Mouse (Mus musculus) forebrain, embryonic 10.5 days (tissue): ENCODE measurements around the gene Gm11146. TPM values are rescaled to one million over a fixed set of nuclear protein-coding genes. Genes with fewer than 3 reads are reported as not detected.

Experiments
- DNase-seq: peaks from one replicate; pipeline ENCODE4 v3.0.0-alpha.2; 2017; ENCODE audit warnings: low spot score; ENCODE audit errors: extremely low spot score
- H3K27ac ChIP-seq: fragments of 300-500 bp; sonication (generic); 2 replicates; pipeline ENCODE4 v1.5.1; 2016; ENCODE audit warnings: mild to moderate bottlenecking
- H3K27me3 ChIP-seq: fragments of 300-500 bp; sonication (generic); 2 replicates; pipeline ENCODE4 v1.6.1; 2016; ENCODE audit warnings: mild to moderate bottlenecking; ENCODE audit not compliant: poor library complexity, severe bottlenecking
- H3K36me3 ChIP-seq: fragments of 300-500 bp; sonication (generic); replicated peaks from 2 replicates; pipeline ENCODE4 v1.6.1; 2016; ENCODE audit warnings: mild to moderate bottlenecking, moderate library complexity
- H3K4me1 ChIP-seq: fragments of 300-500 bp; sonication (generic); 2 replicates; pipeline ENCODE4 v1.6.1; 2016
- H3K4me3 ChIP-seq: fragments of 300-500 bp; sonication (generic); 2 replicates; pipeline ENCODE4 v1.5.1; 2016; ENCODE audit warnings: mild to moderate bottlenecking, moderate library complexity
- H3K9me3 ChIP-seq: fragments of 300-500 bp; sonication (generic); 2 replicates; pipeline ENCODE4 v1.6.1; 2016; ENCODE audit warnings: mild to moderate bottlenecking, moderate library complexity
- WGBS: fragments of 180-500 bp; shearing (Covaris S2); methylation state at CpG from one replicate; pipeline ENCODE4 v1.1.7; 2016; 5-methylcytosine and 5-hydroxymethylcytosine counted together
- polyA plus RNA-seq: library from polyadenylated mRNA; unstranded; fragments of >200 nt; fragmentation: Nextera tagmentation; extraction: Ambion mirVana; gene quantifications from 2 replicates; pipeline ENCODE4 v1.2.1, GENCODE M21; 2016

The Gm11146 gene
- polyA plus RNA-seq, result not detected in 2 replicates

DNA sequence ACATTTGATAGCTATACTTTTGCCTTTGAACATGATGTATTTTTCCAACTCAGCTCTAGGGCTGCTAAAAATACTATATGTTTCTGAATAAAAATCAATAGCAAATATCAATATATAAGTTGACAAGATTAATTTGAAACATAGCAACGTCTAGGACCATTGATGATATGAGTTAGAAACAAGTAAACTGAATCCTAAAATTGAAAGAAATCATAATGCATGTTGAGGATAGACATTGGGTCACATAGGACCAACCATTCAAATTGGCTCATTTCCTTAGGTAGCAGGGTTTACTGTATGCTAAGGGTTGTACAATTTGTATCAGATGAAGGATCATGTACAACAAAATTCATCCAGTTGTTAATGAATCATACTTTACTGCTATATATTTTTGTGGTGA lies at the start of gene Gm11146:
Gene Gm11146 (minus strand): TSS at position 101 of the 400 bp plus-strand sequence.
- WGBS, result 70% methylated on average over 1 of the region's 1 CpGs
- DNase-seq, result no peak
- Histone ChIP-seq H3K27ac (no peak within 1 kb of the TSS), H3K4me3 (no peak within 1 kb of the TSS), H3K9me3 (no peaks in the 10 kb centered on the region), H3K36me3 (no peaks in the 10 kb centered on the region; the same call in 1 of the 2 replicates), H3K27me3 (no peaks in the 10 kb centered on the region), H3K4me1 (no peaks in the 10 kb centered on the region)

DNA sequence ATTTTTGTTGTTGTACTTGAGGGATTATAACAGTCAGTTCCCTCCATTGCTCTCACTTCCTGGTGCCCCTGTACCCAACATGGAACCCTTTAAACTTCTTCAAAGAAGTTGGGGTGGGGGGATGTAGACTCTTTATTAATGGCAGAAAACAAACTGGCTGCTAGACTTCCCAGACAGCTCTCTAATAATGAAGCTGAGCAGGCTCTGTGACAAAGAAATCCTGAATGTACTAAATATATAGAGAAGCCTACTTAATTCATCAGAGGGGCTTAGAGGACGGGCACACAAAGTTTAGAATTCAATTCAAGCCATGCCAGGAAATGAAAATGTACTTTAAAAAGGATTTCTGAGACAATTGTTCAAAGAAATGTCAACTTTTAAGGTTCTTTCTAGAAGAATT lies 48.7 kb upstream of the Gm11146 start:
- Histone ChIP-seq H3K36me3 (no peaks in the 10 kb centered on the region), H3K4me3 (no peak overlapping the region), H3K4me1 (peaks cover 17% of the 10 kb centered on the region), H3K9me3 (no peaks in the 10 kb centered on the region), H3K27ac (no peak overlapping the region), H3K27me3 (no peaks in the 10 kb centered on the region)
- WGBS, result 49% methylated on average over 1 of the region's 1 CpGs
- DNase-seq, result no peak

DNA sequence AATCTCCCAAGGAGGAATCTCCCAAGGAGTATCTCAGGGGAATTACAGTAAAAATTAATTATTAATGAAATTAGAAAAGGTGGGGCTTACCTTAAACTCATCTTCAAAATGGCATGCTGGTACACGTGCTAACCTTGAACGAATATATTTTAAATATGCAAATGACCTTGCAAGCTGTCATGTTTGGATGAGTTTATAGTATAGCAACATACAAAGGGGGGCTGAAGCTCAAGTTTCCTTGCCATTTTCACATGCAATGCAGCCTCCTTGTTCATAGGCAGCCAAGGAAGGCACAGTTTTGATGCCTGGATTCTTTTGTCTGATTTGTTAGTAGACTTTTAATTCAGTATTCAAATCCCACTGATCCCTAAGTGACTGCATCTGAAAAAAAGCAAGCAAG lies 47.1 kb upstream of the Gm11146 start:
- Histone ChIP-seq H3K4me1 (peaks cover 30% of the 10 kb centered on the region), H3K36me3 (no peaks in the 10 kb centered on the region), H3K27me3 (no peaks in the 10 kb centered on the region), H3K27ac (no peak overlapping the region), H3K4me3 (no peak overlapping the region), H3K9me3 (no peaks in the 10 kb centered on the region)
- 87% methylated on average over 2 of the region's 2 CpGs for WGBS
- DNase-seq, result no peak

DNA sequence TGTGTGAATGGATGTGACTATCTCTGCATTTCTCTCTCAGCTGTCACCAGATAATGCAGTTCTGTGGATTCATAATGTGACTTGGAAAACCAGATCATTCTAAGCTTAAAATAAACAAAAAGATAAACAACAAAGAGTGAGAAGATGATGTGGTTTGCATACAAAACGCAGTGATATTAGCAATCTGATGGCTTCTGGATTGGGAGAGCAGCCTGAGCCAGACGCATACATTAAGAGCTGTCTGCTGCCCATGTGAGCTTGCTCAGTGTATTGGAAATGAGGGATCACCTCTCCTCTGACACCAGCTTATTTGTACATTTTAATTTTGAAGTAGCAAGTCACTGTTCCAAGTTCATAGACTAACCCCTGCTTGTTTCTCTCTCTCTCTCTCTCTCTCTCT lies 46.3 kb upstream of the Gm11146 start:
- no peaks in the 10 kb centered on the region for H3K9me3 ChIP-seq
- no peaks in the 10 kb centered on the region for H3K27me3 ChIP-seq
- 70% methylated on average over 2 of the region's 2 CpGs for WGBS
- no peak for DNase-seq
- H3K27ac ChIP-seq, result no peak overlapping the region
- H3K4me1 ChIP-seq, result peaks cover 35% of the 10 kb centered on the region
- H3K36me3 ChIP-seq, result no peaks in the 10 kb centered on the region
- H3K4me3 ChIP-seq, result no peak overlapping the region

DNA sequence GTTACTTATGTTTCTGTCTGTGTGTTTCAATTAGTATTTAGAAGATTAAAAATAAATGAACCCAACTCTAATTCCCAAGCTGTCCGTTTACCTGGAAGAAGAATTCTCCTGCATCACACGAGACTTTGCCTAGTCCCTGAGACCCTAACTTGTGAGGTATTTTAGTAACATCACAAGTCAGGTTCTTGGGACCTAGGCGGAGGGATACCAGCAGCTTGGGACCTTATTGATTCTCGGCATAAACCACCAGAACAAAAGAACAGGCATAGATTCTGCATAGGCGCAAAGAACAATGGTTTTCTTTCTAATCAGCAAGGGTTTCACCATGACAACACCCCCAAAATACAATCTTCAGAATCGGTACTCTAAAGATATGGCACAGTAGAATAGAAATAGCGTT lies 44.3 kb upstream of the Gm11146 start:
- H3K4me1 ChIP-seq, result peaks cover 38% of the 10 kb centered on the region
- no peaks in the 10 kb centered on the region for H3K27me3 ChIP-seq
- no peak overlapping the region for H3K4me3 ChIP-seq
- DNase-seq, result no peak
- WGBS, result 73% methylated on average over 7 of the region's 7 CpGs
- no peak overlapping the region for H3K27ac ChIP-seq
- H3K9me3 ChIP-seq, result no peaks in the 10 kb centered on the region
- no peaks in the 10 kb centered on the region for H3K36me3 ChIP-seq

DNA sequence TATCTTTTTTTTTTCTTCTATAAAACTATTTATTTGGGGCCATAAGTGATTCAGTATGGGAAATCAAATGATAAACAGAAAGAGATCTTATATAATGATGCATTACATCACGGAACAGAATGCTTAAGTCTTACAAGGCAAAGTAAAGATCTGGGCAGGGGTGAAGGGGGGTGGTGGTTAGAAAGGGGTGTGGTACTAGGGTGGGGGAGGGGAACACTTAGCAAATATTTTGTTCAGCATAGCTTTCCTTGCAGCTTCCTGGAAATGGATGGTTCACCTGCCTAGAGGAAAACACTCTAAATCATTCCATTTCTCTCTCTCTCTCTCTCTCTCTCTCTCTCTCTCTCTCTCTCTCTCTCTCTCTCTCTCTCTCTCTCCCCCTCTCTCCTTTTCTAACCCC lies 43.1 kb upstream of the Gm11146 start:
- DNase-seq, result no peak
- no peaks in the 10 kb centered on the region for H3K9me3 ChIP-seq
- H3K27me3 ChIP-seq, result no peaks in the 10 kb centered on the region
- 57% methylated on average over 1 of the region's 1 CpGs for WGBS
- H3K27ac ChIP-seq, result no peak overlapping the region
- H3K4me1 ChIP-seq, result peaks cover 30% of the 10 kb centered on the region
- H3K36me3 ChIP-seq, result no peaks in the 10 kb centered on the region
- peak overlapping the region; percentile 59; the same call in 1 of the 2 replicates for H3K4me3 ChIP-seq

DNA sequence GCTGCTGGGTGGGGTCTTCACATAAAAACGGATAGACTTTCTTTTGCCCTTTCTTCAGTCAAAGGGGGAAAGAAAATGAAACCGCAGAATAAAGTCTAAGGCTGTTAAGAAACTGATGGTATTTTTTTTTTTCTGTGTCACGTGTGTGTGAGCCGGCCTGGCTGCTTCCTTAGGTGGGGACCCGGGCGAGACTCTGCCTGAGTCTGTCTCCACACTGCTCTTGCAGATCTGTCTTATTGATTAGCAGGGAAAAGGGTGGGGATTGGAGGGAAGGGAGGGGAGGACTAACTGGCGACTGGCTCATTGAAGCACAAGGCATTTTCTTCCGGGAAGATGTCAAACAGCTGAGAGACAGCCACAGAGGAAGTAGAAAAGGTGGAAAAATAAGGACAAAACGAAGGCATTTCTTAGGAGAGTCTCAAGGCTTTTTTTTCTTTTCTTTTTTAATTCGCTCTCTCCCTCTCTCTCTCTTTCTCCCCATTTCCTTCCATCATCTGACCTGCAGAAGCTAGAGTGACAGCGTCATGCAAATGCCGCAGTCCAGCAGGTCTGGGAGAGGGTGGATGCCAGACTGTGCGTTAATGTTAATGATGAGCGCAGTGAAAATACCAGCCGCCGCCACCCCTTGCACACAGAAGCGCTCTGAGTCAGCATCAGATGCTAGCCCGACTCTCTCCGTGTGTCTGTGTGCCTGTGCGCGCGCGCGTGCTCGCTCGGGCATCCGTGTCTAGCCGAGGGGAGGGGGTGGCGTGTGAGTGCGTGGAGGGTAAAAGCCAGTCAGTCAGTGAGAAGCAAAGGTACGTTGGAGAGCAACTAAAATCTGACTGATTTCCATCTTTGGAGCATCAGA lies 42.2 kb upstream of the Gm11146 start:
- 5% methylated on average over 31 of the region's 31 CpGs for WGBS
- peak overlapping the region; percentile 76 for H3K27ac ChIP-seq
- H3K27me3 ChIP-seq, result no peaks in the 10 kb centered on the region
- H3K36me3 ChIP-seq, result no peaks in the 10 kb centered on the region
- peaks cover 30% of the 10 kb centered on the region for H3K4me1 ChIP-seq
- DNase-seq, result peak; percentile 46
- peak overlapping the region; percentile 59 for H3K4me3 ChIP-seq
- no peaks in the 10 kb centered on the region for H3K9me3 ChIP-seq

DNA sequence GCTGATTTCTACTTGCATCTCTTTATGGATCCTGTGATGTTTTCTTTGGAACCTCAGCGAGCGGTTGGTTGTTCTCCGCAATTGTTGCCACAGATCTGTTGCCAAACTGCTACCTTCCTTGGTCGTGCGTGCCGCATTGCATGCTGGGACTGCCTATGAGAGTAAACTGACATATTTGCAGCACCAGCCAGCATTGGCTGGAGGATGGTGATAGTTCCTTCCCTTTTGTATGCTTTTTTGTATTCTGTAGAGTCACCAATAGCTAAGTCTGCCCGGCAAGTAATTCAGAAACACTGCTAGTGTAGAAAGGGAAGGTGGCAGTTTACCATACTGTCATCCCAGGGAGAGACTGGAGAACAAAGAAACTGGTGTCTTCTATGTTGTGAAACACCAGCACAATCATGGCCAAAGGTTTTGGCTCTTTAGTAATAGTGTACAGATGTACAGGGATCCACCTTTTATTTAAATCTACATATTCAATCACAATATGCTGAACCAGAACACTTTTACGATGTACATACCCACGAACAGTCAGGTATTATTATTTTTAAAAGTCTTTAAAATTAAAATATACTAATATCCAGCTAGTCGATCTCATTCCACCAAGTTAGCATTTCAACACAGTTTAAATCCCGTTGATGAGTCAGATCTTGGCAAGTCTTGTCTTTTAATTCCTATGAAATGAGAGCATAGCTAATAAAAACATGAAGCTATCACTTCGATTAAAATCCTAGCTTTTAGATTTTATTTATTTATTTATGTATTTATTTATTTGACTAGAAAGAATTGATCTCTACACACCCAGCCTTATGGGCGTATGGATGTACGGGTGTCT lies 41.4 kb upstream of the Gm11146 start:
- no peaks in the 10 kb centered on the region for H3K9me3 ChIP-seq
- 90% methylated on average over 14 of the region's 14 CpGs for WGBS
- H3K27ac ChIP-seq, result no peak overlapping the region
- H3K4me1 ChIP-seq, result peaks cover 29% of the 10 kb centered on the region
- peak overlapping the region; percentile 59; the same call in 1 of the 2 replicates for H3K4me3 ChIP-seq
- no peaks in the 10 kb centered on the region for H3K36me3 ChIP-seq
- H3K27me3 ChIP-seq, result no peaks in the 10 kb centered on the region
- DNase-seq, result no peak

DNA sequence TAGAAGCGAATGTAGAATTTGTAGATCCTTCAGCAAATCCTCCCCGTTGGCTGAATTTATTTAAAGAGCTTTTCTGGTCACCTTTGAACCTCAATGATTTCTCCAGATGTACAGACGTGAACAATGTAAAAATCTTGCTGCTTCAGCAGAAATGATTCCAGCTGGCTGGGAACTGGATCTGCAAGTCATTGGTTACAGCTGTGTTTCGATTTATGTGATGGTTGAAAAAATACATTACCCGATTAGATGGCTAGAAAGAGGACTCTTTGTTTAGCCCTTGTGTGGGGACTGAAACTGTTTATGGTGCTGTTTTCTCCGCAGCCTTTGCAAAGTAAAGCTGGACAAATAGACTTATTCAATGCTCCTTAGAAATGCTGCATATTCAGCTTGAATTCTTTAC lies 34.6 kb upstream of the Gm11146 start:
- no peak overlapping the region for H3K4me3 ChIP-seq
- 49% methylated on average over 6 of the region's 6 CpGs for WGBS
- no peak for DNase-seq
- H3K27ac ChIP-seq, result peak overlapping the region; percentile 16; the same call in 1 of the 2 replicates
- no peaks in the 10 kb centered on the region for H3K27me3 ChIP-seq
- H3K9me3 ChIP-seq, result no peaks in the 10 kb centered on the region
- H3K36me3 ChIP-seq, result no peaks in the 10 kb centered on the region
- peaks cover 11% of the 10 kb centered on the region for H3K4me1 ChIP-seq

DNA sequence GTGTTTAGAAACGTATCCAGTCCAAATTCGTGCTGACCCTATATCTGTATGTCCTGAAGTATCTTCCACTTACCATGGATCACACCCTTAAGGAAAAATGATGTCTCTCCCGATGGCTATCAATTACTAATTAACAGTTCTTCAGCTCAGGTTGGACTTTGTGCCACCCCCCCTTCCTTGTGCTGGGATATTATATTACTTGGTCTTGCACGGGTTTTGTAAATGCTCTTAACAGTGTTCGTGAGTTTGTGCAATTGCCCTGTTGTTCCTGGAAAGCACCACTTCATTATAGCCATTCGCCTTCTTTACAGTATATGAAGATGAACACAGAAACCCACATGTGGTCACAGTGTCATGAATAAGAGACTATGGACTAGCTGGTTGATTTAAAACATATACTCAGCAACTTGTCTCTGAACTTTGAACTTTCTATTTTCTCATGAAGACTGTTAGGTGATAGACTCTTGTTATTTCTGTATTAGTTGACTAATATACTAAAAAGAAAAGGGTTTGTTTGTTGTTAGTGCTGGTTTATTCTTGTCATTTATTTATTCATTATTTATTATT lies 30.5 kb upstream of the Gm11146 start:
- Histone ChIP-seq H3K4me1 (peaks cover 11% of the 10 kb centered on the region), H3K36me3 (no peaks in the 10 kb centered on the region), H3K9me3 (no peaks in the 10 kb centered on the region), H3K4me3 (no peak overlapping the region), H3K27ac (no peak overlapping the region), H3K27me3 (no peaks in the 10 kb centered on the region)
- DNase-seq, result no peak
- 90% methylated on average over 6 of the region's 6 CpGs for WGBS

DNA sequence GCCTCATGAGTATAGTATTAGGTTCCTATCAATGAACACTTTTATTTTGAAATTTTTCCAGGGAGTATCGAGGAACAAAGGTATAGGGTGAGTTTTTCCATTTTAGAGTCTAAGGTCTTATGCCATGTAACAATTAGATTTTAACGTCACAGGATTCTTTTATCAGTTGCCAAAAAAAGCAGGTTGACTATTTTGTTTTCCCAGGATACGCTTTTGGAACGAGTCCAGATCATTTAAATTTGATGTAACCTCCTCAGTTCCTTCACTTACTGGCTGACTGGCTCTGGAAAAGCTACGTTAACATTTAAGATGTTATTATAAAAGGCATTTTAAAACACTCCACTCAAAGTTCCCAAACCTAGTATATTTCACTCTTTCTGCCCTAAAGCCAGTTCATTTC lies 20.8 kb upstream of the Gm11146 start:
- 91% methylated on average over 5 of the region's 5 CpGs for WGBS

DNA sequence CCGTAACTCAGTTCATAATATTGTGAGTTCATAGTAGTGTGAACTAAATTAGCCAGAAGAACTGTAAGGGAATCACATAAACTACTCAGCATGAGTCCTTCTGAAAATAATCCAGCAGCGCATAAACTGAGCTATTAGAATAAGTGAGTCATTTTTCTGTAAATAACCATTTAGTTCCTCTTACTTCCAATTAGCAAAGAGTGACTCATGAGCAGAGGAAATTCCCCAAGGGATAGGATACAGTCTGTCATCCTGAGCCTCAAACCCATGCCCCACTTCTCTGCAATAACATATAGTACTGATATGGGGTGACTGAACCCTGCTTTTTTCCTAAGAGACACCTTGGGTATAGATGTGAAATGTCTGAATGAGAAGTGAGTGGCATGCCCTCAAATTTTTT lies 687 bp upstream of the Gm11146 start:
- Histone ChIP-seq H3K9me3 (no peaks in the 10 kb centered on the region), H3K27ac (no peak overlapping the region), H3K27me3 (no peaks in the 10 kb centered on the region), H3K4me3 (no peak overlapping the region), H3K4me1 (no peaks in the 10 kb centered on the region), H3K36me3 (no peaks in the 10 kb centered on the region; the same call in 1 of the 2 replicates)
- no peak for DNase-seq
- 90% methylated on average over 2 of the region's 2 CpGs for WGBS

More for the DNA sequence above, 20.8 kb upstream of the Gm11146 start:
- H3K27ac ChIP-seq, result no peak overlapping the region
- DNase-seq, result no peak
- no peak overlapping the region for H3K4me3 ChIP-seq
- no peaks in the 10 kb centered on the region for H3K27me3 ChIP-seq
- no peaks in the 10 kb centered on the region for H3K36me3 ChIP-seq
- no peaks in the 10 kb centered on the region for H3K4me1 ChIP-seq
- no peaks in the 10 kb centered on the region for H3K9me3 ChIP-seq
